Mouse (Mus musculus) stomach, postnatal 0 days (tissue): ENCODE results near the gene Rnf220.

Experiments
- CTCF ChIP-seq: IDR thresholded peaks from 2 replicates; pipeline ENCODE4 v1.5.1; 2016; ENCODE audit warnings: antibody characterized with exemption, low read depth, mild to moderate bottlenecking, moderate library complexity
- EP300 ChIP-seq: optimal IDR thresholded peaks from 2 replicates; pipeline ENCODE3; 2016; ENCODE audit warnings: antibody characterized with exemption

- no peak for TF ChIP-seq CTCF
- no peak for TF ChIP-seq EP300
Measured at GRCm38 (mm10) chr4:117229590-117229989, 267.3 kb downstream of the Rnf220 start.
